Mouse (Mus musculus): ENCODE results near the gene Atrn. TPM values are rescaled to one million over a fixed set of nuclear protein-coding genes. Genes with fewer than 3 reads are reported as not detected.

Atrn gene
- total RNA-seq, 4 experiments from 2014 or later, result 98.2 to 108 (median 104) TPM

DNA sequence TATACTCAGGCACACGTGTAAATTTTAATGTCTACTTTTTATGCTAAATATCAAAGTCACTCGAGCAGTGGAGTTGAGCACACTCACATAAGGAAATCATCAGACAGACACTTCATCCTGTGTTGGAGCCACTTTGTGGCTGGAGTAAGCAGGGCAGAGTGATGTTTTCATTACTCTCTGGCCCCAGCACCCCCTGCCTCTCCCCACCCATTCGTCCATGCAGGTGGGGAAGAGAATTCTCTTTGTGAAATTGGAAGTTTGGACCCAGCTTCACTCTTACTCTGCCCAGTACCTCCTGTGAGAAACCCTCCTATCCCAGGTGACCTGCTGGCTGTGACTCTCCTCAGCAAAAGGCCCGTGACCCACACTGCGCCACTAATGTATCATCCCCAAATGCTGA lies 132.4 kb downstream of the Atrn start:
- DNase-seq (ENCODE audit: low spot score in 2 of 2), result no peak

DNA sequence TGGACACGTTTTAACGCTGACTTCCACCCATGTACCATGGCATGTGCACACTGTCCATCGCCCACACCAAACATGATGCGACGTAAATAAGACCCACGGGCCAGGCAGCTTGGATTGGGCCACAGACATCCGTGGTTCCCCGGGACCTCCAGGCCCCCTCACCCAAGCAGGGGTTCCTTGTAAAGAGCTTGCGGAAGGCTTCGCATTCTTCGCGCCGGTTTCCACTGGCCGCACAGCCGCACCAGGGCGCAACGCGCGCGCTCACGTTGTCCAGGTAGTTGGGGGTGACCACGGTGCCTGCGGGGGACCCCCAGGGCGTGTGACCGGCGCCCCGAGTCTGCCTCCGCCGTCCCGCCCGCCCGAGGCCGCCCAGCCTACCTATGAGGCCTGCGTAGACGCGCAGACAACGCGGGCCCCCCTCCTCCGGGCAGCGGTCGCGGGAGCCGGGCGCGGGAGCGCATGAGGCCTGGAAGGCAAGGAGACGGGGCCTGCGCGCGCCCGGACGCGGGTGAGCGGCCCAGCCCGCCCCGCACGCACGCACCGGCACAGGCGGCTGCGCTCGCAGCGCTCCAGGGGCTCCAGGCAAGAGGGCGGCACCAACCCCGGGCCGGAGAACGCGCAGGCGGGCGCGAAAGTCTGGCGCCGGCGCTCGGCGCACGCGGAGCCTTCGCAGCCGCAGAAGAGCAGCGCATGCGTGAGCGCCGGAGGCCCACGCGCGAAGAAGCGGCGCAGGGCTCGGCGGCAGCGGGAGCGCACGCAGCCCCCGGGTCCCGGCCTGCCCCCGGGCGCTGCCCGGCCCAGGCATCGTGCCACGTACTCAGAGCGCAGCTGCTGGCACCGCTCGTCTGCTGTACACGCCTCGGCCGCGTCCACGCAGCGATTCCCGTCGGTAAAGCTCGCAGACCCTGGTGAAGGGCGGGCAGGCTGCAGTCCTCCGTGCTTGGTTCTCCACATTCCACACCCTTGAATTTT lies 134.8 kb downstream of the Atrn start:
- peak; percentile 59 to 79 for DNase-seq (ENCODE audit: low spot score in 2 of 2)

DNA sequence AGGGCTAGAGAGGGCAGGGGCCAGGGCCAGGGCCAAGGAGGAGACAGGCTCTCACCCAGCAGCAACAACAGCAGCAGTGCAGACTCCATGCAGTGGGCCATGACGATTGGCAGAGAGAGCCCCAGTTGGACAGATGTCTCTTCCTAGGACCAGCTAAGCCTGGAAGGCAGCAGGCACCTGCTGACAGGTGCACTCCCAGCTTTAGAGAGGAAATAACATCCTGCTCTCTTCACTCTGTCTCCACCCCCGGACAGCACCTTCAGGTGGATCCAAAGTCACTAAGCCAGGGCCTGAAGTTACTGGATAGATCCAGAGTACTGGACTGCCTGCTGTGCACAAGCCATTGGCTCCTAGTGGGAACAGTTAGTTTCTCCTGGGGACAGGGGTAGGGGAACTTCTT lies 136.7 kb downstream of the Atrn start, which contains the start of gene Gfra4:
Gene Gfra4 (minus strand): TSS at position 101 of the 400 bp plus-strand sequence.
- DNase-seq (ENCODE audit: low spot score in 2 of 2), result no peak

DNA sequence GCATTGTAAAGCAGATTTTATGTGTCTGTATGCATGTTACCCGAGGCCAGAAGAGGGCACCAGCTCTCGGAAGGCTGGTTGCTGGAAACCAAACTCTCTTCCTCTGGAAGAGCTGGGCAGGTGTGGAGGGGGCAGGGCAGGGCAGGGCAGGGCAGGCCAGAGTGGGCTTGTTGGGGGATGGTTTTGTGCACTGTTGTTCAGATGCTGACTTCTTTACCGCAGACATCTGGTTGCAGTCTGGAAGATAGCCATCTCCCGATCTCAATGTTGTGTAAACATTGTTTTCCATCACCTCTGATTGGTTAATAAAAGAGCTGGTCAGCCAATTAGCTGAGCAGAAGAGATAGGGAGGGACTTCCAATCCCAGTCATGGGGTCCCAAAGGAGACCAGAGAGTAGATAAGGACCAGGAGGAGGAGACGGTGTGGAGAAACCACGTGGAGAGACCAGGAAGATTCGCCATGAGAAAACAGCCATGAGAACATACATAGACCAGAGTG lies 138.1 kb downstream of the Atrn start:
- DNase-seq (ENCODE audit: low spot score in 2 of 2), result no peak

DNA sequence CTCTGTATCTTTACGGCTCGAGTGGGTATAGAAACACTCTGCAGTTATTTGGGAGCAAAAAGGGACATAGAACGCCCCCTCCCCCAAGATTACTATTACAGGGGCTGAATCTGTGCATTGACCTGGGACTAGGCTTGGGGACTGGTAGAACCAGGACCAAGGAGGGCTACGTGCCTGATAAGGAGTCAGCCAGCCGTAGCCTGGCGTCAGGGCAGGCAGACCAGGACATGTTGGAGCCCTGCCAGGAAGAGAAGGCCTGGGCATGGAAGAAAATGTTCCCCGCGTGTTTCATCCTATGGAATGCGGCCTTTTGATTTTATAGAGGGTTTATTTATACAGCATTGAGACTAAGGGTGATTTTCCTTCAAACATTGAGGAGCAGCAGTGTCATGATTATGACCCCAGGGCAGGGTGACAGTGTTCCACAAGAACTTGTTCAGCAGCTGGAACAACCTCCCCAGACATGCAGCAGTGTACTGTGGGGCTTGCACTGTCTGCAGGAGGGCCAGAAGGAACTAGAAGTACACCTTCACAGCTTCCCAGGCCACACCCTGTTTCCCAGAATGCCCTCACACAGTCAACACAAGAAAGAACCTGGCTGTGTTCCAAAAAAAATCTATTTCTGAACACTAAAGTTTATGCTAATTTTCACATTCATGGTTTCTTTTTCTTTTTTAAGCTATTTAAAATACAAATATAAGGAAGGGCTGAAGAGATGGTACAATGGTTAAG lies 138.9 kb downstream of the Atrn start:
- no peak for DNase-seq (ENCODE audit: low spot score in 2 of 2)

DNA sequence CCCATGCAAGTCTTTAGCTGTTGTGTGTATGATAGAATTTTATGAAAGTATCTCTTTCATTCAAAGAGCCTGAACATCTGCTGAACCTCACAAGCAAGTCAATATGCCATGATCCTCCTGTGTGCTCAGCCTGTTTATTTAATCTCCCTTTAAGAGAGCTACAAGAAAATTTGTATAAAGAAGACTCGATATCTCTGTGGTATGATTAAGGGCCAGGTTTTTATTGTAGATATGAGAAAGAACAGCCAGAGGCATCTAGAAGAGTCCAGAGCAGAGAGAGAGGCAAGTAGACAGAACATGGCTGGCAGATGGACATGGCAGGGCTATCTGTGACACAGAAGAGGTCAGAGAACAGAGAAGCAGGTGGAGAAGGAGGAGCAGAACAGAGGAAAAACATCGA lies 139.7 kb downstream of the Atrn start:
- no peak for DNase-seq (ENCODE audit: low spot score in 2 of 2)

DNA sequence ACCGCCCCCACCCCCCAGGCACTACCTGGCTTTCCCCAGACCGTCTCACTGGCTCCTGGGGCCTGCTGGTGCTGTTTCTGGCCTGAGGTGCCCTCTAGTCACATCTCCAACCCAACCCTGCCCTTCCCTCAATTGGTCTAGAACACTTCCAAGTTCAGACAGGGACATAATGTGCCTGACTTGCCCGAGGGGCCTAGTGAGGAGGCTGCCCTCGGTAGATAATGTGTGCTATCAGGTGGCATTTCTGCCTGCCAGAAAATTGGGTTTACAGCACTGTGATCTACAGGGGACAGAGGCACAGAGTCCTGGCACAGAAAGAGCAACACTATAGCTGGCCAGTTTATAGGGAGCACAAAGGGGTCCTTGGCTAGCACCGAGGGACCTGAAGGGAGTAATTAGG lies 145.7 kb downstream of the Atrn start:
- DNase-seq (ENCODE audit: low spot score in 2 of 2), result no peak

DNA sequence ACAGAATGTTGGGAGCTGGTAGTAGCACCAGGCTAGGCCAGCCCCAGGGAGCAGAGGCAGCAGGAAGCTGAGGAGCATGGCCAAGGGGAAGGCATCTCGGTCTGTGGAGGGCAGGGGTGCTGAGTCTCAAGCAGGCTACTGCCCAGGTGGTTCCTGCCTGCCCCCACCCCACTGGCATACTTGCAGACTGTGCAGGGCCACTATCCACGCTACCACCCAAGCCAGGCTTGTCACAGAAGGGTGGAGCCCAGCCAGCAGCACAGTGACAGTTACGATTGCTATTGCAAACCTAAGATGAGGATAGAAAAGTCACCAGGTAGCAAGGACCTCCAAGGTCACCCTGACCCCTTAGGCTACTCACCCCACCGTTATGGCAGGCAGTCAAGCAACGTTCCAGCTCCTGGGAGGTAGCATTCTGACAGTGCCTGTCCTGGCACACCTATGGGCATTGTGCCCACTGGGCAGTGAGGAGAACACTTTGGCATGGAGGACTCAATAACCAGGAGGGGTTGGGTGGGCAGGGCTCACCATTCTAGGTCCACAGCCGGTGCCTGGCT lies 146.6 kb downstream of the Atrn start:
- no peak for DNase-seq (ENCODE audit: low spot score in 2 of 2)

DNA sequence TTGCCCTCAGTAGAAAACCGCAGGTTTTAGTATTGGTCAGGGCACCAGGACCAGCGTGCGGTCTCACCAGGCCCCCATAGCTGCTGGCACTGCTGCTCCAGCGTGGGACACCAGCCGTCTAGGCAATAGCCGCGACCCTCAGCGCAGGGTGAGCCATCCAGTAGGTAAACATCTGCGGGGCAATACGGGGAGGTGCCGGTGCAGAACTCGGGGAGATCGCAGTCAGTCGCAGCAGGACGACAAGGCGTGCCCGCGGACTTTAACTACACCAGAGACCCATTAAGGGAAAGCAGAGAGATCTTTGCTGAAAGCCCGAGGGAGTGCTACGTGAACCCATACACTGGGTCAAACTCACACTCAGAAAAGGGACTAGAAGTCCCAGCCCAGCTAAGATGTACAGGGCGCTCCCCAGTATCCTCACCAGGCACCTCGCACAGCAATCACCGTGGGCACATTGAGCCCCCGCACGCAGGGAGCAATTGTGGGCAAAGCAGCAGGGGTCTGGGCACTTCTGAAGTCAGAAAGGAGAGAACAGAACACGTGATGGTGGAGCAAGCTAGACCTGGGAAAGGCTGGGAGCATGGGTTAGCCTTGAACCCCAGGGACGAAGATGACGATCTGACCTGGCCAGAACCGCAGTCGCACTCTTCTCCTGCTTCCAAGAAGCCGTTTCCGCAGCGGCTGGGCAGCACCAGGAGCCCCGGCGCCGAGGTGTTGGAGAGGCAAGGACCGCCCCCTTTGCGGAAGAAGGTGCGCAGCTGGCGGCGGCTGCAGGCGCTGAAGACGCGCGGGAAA lies 147.8 kb downstream of the Atrn start:
- no peak for DNase-seq (ENCODE audit: low spot score in 2 of 2)

DNA sequence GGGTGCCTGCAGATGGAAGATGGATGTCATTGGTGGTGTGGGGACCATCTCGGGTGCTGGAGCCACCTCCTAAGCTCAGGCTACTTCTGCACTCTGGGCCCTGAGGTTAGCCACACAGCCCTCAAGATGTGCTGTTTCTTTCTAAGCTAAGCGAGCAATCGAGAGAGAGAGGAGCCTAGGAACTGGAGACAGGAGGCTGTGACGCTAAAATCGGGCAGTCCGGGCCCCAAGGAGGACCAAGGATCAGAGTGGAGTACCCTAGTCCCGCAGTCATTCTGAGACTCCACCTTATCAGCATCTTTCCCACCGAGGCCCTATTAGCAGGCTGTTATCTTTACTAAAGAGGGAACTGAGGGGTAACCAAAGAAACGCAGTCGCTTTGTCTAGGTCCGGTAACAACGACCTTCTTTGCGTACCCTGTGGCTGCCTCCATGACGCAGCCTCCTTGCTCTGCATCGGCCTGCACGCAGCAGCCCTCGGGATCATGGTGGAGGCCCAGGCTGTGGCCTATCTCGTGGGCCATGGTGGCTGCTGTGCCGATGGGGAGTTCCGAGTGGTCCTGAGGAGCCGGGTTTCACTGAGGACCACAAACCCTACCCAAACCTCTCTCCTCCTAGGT lies 148.5 kb downstream of the Atrn start:
- no peak for DNase-seq (ENCODE audit: low spot score in 2 of 2)

DNA sequence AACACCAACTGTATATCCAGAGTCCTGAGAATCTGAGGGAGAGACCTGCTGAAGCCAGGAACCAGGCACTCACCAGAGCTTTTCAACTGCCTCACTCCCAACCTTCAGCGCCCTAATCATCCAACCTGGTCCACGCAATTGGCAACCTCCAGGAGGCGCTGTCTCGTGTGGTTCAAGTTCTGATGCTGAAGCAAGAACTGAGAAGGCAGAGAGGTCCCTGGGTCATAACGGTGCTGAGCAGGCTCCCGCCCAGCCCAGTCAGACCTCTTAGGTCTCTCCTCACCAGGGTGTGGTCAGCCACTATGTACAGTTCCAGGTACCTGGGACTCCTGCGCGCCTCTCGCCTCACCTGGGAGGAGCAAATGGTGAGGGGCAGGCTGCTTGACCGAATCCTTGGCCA lies 149.3 kb downstream of the Atrn start:
- no peak for DNase-seq (ENCODE audit: low spot score in 2 of 2)

DNA sequence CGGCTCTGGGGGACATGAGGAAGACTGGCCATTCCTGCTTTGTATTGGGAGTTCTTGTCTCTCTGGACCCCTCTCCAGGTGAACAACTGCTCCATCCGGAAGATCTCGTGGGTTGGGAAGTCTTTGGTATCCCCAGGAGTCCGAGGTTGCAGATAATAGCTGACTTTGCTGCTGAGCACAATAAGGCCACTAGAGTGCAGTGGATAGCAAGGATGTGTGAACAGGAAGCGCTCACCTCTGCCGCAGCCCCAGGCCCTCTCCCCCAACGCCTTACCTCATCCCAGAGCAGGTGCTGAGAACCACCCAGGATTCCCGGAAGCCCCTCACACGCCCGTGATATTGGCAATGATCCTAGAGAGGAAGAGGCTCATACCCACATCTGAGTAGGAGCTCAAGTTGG lies 149.9 kb downstream of the Atrn start:
- DNase-seq (ENCODE audit: low spot score in 2 of 2), result no peak

DNA sequence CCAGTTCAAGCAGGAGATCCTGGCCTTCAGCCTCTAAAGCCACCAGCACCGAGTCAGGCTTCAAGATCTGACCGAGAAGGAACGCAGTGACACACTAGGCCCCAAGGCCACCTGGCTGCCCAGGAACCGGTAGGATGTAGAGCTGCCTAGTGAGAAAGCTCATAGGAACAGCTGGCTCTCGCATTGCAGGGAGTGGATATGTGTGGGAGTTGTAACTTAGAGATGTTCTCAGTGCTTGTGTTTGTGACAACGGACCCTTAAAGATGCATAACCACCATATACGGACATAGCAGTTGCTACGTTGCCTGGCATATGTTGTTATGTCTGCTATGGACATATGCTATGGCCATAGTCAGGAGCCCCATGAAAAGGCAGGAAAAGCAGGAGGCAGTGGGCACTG lies 152.4 kb downstream of the Atrn start:
- no peak for DNase-seq (ENCODE audit: low spot score in 2 of 2)

DNA sequence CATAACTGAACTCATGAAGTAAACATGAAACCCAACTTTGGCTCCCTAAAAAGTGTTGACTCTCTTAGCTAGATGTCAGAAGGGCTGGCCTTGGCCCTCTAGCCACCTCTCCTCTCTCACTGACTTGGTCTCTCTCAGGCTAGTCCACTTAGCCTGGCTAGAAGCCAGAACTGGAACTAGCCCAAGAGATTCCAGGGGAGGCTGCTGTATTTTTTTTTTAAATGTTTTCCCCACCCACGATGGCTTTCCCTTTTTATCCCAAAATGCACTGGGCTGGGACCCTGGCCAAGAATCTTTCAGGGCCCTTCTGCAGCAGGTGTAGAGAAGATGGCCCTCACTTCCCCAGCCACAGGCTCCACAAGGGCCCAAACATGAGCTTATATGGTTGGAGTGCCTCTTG lies 153.1 kb downstream of the Atrn start:
- DNase-seq (ENCODE audit: low spot score in 2 of 2), result no peak

DNA sequence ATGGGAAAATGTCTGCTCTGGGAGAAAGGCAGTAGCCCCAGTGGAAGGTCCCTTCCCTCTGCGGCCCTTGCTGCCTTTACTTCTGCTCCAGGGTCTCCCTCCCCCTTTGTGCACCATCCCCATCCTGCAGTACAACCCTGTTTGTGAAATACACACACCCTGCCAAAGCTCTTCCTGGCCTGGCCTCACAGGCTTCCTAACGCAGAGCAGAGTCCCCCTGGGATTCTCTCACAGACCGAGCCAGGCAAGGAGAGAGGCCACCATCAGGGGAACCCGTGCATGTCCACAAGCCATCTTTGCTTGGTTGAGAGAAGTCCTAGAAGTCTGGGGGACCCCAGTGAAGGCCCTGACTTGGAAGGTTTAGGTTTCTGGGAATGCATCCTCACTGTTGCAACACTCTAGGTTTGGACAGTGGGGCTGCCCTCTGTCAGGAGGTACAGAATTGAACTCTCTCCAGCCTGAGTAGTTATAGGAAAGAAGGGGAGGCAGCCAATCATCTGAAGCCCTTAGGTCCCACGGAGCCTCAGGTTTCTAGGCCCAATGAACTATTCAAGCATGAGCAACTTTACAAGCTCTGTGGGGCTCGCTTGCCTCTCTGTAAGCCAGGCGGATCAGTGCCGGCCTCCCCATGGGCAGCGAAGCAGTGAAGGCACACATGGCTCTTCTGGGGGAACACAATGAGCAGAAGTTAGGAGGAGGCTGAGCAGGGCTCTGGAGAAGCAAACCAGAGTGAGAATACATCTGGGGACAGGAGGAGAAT lies 153.7 kb downstream of the Atrn start:
- no peak for DNase-seq (ENCODE audit: low spot score in 2 of 2)

DNA sequence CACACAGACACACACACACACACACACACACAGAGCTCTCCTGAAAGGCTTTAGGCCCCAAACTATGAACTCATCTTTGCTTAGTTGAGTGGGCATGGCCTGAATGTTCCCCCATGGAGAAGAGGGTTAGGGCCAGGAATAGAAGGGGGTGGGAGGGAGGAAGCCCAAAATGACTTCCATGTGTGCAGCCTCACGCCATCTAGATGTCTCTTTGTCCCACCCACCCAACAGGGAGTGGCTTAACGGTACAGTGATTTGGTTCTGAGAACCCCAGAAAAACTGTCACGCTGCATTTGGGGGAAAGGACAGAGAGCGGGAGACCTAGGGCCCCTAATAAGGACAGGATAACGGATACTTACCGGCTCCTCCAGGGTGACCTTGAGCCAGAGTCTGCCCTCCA lies 154.5 kb downstream of the Atrn start:
- no peak for DNase-seq (ENCODE audit: low spot score in 2 of 2)

DNA sequence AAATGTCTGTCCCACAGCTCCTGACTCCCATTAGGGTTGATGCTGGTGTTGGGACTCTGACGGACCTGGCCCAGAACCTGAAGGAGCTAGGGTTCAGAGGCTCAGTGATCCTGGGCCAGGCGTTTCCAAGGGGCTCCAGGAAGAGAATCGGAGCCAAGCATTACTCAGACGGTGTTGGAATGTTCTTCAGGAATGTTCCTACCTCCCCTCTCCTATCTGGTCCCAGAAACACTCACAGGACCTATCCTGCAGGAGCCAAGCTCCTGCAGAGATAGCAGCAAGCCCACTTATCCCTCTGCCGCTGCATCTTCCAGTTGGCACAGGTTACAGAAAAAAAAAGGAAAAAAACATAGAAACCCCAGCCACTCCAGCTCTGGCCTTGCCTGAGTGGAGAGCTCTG lies 155.3 kb downstream of the Atrn start:
- no peak for DNase-seq (ENCODE audit: low spot score in 2 of 2)

DNA sequence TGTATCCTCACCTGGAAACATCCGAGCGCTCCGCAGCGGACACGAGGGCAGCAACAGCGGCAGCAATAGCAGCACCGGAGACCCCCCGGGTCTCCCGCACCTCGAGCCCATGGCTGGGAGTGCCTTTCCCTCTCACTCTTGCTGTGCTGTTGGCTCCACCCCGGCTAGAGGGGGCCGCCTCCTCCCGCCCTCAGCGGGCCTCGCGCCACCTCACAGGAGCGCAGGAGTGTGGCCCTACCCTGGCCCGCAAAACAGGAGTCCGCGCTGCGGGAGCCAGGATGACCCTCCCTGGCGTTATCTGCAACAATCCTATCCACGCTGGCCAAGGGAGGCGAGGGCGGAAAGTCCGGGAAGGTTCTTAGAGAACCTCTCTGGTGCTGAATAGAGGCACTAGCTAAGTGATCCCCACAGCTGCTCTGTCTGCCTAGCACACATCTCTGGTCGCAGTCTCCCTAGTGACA lies 157.1 kb downstream of the Atrn start, which contains the start of gene Adam33:
Gene Adam33 (minus strand): TSS at position 411 of the 461 bp plus-strand sequence.
- DNase-seq (ENCODE audit: low spot score in 2 of 2), result no peak

DNA sequence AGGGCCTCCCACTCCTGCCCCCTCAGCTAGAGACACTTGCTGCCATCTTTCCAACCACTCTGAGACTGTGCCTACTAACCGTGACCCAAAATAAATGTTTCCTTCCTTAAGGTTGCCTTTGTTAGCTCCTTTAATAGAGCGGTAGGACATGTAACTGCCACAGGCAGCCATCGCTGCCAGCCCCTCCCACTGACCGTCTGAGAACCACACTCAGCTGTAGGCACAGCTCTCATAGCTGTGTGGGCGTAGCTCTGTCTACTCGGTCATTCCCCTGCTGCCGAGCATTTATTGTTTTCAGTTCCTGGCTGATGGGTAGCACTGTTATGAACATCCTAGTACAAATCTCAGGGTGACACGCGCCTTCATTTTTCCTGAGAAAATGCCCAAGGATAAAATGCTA lies 160.0 kb downstream of the Atrn start:
- no peak for DNase-seq (ENCODE audit: low spot score in 2 of 2)

DNA sequence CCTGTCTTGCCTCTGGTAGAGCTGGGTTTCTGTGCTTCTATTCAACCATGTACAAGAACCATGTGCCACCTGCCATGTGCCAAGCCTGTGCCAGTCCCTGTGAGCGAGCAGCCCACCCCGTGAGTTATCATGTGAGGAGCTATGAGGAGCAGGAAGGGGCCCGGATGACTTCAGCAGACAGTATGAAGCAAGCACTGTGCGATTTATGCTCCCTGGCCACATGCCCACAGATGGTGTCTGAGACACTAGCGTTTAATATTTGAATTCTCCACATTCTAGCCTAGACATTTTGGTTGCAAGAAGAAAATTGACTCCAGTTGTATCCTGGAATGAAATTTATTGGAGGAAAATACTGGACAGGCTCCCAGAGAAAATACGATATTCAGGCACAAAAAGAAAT lies 161.2 kb downstream of the Atrn start:
- DNase-seq (ENCODE audit: low spot score in 2 of 2), result peak in 1 of 2 experiments; percentile 24
